Mouse (Mus musculus) small intestine, adult 2 months (tissue): Measurements from ENCODE around the gene Cps1. TPM values are rescaled to one million over a fixed set of nuclear protein-coding genes. Genes with fewer than 3 reads are reported as not detected.

Experiments used
- H3K27ac ChIP-seq: fragments of 200-500 bp; 2 replicates; pipeline ENCODE4 v1.5.1; 2012; ENCODE audit warnings: low read depth, low read length, control low read depth, inconsistent platforms; ENCODE audit not compliant: insufficient read depth
- H3K27me3 ChIP-seq: fragments of 200-500 bp; 2 replicates; pipeline ENCODE4 v1.6.1; 2012; ENCODE audit warnings: mild to moderate bottlenecking, moderate library complexity, low read length, inconsistent platforms; ENCODE audit not compliant: control insufficient read depth, insufficient read depth
- H3K36me3 ChIP-seq: fragments of 200-500 bp; 2 replicates; pipeline ENCODE4 v1.6.1; 2012; ENCODE audit warnings: mild to moderate bottlenecking, low read length, control low read depth, inconsistent platforms; ENCODE audit not compliant: control insufficient read depth, insufficient read depth
- H3K4me1 ChIP-seq: fragments of 200-500 bp; 2 replicates; pipeline ENCODE4 v1.6.1; 2012; ENCODE audit warnings: low read length, inconsistent platforms, mixed read lengths; ENCODE audit not compliant: control insufficient read depth, insufficient read depth, insufficient read length
- H3K4me3 ChIP-seq: fragments of 200-500 bp; 2 replicates; pipeline ENCODE4 v1.5.1; 2012; ENCODE audit warnings: low read depth, mild to moderate bottlenecking, control low read depth, inconsistent platforms, low read length, moderate library complexity
- CTCF ChIP-seq: fragments of 200-500 bp; IDR thresholded peaks from 2 replicates; pipeline ENCODE4 v1.5.1; 2012; ENCODE audit warnings: low read depth, mild to moderate bottlenecking, control low read depth, inconsistent platforms, low read length, moderate library complexity, mixed read lengths; ENCODE audit not compliant: insufficient replicate concordance, insufficient read length; ENCODE audit errors: extremely low read depth
- POLR2A ChIP-seq: fragments of 200-500 bp; IDR thresholded peaks from 2 replicates; pipeline ENCODE4 v1.6.1; 2012; ENCODE audit warnings: low read depth, mild to moderate bottlenecking, control low read depth, inconsistent platforms, low read length, moderate library complexity
- WGBS: fragments of 180-500 bp; shearing (Covaris S2); methylation state at CpG from one replicate; pipeline ENCODE4 v1.1.7; 2018; 5-methylcytosine and 5-hydroxymethylcytosine counted together
- polyA plus RNA-seq: library from polyadenylated mRNA; depleted of rRNA; stranded (reverse); fragments of >200 nt; gene quantifications from 2 replicates; pipeline ENCODE4 v1.2.3, GENCODE M21; 2012; rRNA removed

The Cps1 gene
- polyA plus RNA-seq, 1 experiment: 38.5 TPM

DNA sequence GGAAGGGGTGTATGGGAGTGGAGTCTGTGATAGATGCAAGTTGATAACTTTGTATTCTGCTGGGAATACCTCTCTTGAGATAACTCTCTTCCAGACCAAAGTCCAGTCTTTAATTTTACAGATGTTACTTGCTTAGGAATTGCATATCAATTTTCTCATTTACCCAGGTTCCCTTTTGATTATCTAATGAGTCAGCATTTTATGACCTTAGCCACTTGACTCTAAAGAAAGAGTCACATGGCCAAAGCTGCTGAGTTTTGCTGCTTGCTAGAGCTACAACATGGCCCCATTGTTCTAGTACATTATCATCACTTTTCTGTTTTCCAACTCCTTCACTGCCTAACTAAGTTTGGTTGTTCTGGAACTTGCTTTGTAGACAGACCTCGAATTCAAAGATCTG, 153.4 kb downstream of the Cps1 start:
- Histone ChIP-seq H3K4me3 (no peak overlapping the region), H3K27ac (no peak overlapping the region), H3K36me3 (no peaks in the 10 kb centered on the region), H3K4me1 (no peaks in the 10 kb centered on the region), H3K27me3 (no peaks in the 10 kb centered on the region)
- WGBS: 67% methylated on average over 1 of the region's 1 CpGs
- TF ChIP-seq CTCF: no peak
- no peak for TF ChIP-seq POLR2A

Other genes starting within 250 kb of the Cps1 start
- 0.44 TPM in 1 of 2 replicates, not detected in the other for gene Myl1, start 177.6 kb upstream of the Cps1 start, polyA plus RNA-seq
- 17.4 and 18.1 TPM in 2 replicates for gene Lancl1, start 84.2 kb upstream of the Cps1 start, polyA plus RNA-seq